Mouse (Mus musculus): ENCODE data around the gene Pard3. TPM values are rescaled to one million over a fixed set of nuclear protein-coding genes. Genes with fewer than 3 reads are reported as not detected.
A peak's percentile ranks its signal among the peaks of the same experiment; 100 is the strongest.

Gene Pard3
- polyA plus RNA-seq, 2 experiments: 39.1 to 43.3 TPM

GRCm38 (mm10) chr8:127320930-127321329 is 257.2 kb downstream of the Pard3 start:
- no peaks in the 10 kb centered on the region for H3K36me3 ChIP-seq (ENCODE audit: control insufficient read depth, insufficient read depth, low read length)
- peaks cover 7% of the 10 kb centered on the region; the same call in 1 of the 2 replicates for H3K4me1 ChIP-seq (ENCODE audit: control insufficient read depth, insufficient read depth, low read length)
- TF ChIP-seq POLR2A (IDR thresholded peaks at IDR 0.05; ENCODE audit: borderline replicate concordance, extremely low read depth, insufficient read depth, insufficient read length): no peak
- DNase-seq (ENCODE audit: low spot score): no peak
- H3K27ac ChIP-seq (replicated peaks; ENCODE audit: low read depth, low read length): no peak overlapping the region
- ATAC-seq (ENCODE audit: low FRiP score, low read depth): no peak
- WGBS: 87% methylated on average over 5 of the region's 5 CpGs
- no peak overlapping the region for H3K4me3 ChIP-seq (replicated peaks; ENCODE audit: low read length)
- H3K4me2 ChIP-seq (replicated peaks; ENCODE audit: low read depth, low read length, severe bottlenecking): no peak overlapping the region
- H3K9ac ChIP-seq (ENCODE audit: low read depth, low read length, severe bottlenecking): no peak overlapping the region
- no peaks in the 10 kb centered on the region for H3K27me3 ChIP-seq (ENCODE audit: control insufficient read depth, insufficient read depth, low read length)
- no peaks in the 10 kb centered on the region for H3K9me3 ChIP-seq (ENCODE audit: control insufficient read depth, low read length)

- Histone ChIP-seq H3K9me3 (ENCODE audit: control insufficient read depth, low read length) (no peaks in the 10 kb centered on the region), H3K4me1 (ENCODE audit: control insufficient read depth, insufficient read depth, low read length) (peaks cover 2% of the 10 kb centered on the region), H3K4me3 (replicated peaks; ENCODE audit: low read length) (no peak overlapping the region), H3K4me2 (replicated peaks; ENCODE audit: low read depth, low read length, severe bottlenecking) (no peak overlapping the region), H3K27me3 (ENCODE audit: control insufficient read depth, insufficient read depth, low read length) (no peaks in the 10 kb centered on the region), H3K9ac (ENCODE audit: low read depth, low read length, severe bottlenecking) (no peak overlapping the region), H3K27ac (replicated peaks; ENCODE audit: low read depth, low read length) (no peak overlapping the region), H3K36me3 (ENCODE audit: control insufficient read depth, insufficient read depth, low read length) (no peaks in the 10 kb centered on the region)
- 90% methylated on average over 10 of the region's 10 CpGs for WGBS
- DNase-seq (ENCODE audit: low spot score) (no peak), ATAC-seq (ENCODE audit: low FRiP score, low read depth) (no peak)
- TF ChIP-seq POLR2A (IDR thresholded peaks at IDR 0.05; ENCODE audit: borderline replicate concordance, extremely low read depth, insufficient read depth, insufficient read length): no peak
These were observed 260.1 kb downstream of the Pard3 start for GRCm38 (mm10) chr8:127323583-127324360.

GRCm38 (mm10) chr8:127324836-127325570 is 261.3 kb downstream of the Pard3 start:
- H3K9me3 ChIP-seq (ENCODE audit: control insufficient read depth, low read length): no peaks in the 10 kb centered on the region
- H3K27me3 ChIP-seq (ENCODE audit: control insufficient read depth, insufficient read depth, low read length): no peaks in the 10 kb centered on the region
- H3K4me3 ChIP-seq (replicated peaks; ENCODE audit: low read length): no peak overlapping the region
- TF ChIP-seq POLR2A (IDR thresholded peaks at IDR 0.05; ENCODE audit: borderline replicate concordance, extremely low read depth, insufficient read depth, insufficient read length): no peak
- no peak overlapping the region for H3K27ac ChIP-seq (replicated peaks; ENCODE audit: low read depth, low read length)
- H3K36me3 ChIP-seq (ENCODE audit: control insufficient read depth, insufficient read depth, low read length): no peaks in the 10 kb centered on the region
- peaks cover 2% of the 10 kb centered on the region; the same call in 1 of the 2 replicates for H3K4me1 ChIP-seq (ENCODE audit: control insufficient read depth, insufficient read depth, low read length)
- ATAC-seq (ENCODE audit: low FRiP score, low read depth): no peak
- H3K4me2 ChIP-seq (replicated peaks; ENCODE audit: low read depth, low read length, severe bottlenecking): no peak overlapping the region
- DNase-seq (ENCODE audit: low spot score): no peak
- H3K9ac ChIP-seq (ENCODE audit: low read depth, low read length, severe bottlenecking): no peak overlapping the region
- 25% methylated on average over 3 of the region's 3 CpGs for WGBS

- Histone ChIP-seq H3K4me2 (replicated peaks; ENCODE audit: low read depth, low read length, severe bottlenecking) (no peak overlapping the region), H3K27ac (replicated peaks; ENCODE audit: low read depth, low read length) (no peak overlapping the region), H3K9me3 (ENCODE audit: control insufficient read depth, low read length) (no peaks in the 10 kb centered on the region), H3K9ac (ENCODE audit: low read depth, low read length, severe bottlenecking) (no peak overlapping the region), H3K36me3 (ENCODE audit: control insufficient read depth, insufficient read depth, low read length) (no peaks in the 10 kb centered on the region), H3K4me3 (replicated peaks; ENCODE audit: low read length) (no peak overlapping the region), H3K4me1 (ENCODE audit: control insufficient read depth, insufficient read depth, low read length) (peaks cover 2% of the 10 kb centered on the region; the same call in 1 of the 2 replicates), H3K27me3 (ENCODE audit: control insufficient read depth, insufficient read depth, low read length) (no peaks in the 10 kb centered on the region)
- TF ChIP-seq POLR2A (IDR thresholded peaks at IDR 0.05; ENCODE audit: borderline replicate concordance, extremely low read depth, insufficient read depth, insufficient read length): no peak
- DNase-seq (ENCODE audit: low spot score): peak; percentile 45
- no peak for ATAC-seq (ENCODE audit: low FRiP score, low read depth)
- 20% methylated on average over 5 of the region's 5 CpGs for WGBS
These were observed 262.1 kb downstream of the Pard3 start for GRCm38 (mm10) chr8:127325749-127326148.

- Histone ChIP-seq H3K36me3 (ENCODE audit: control insufficient read depth, insufficient read depth, low read length) (no peaks in the 10 kb centered on the region), H3K27me3 (ENCODE audit: control insufficient read depth, insufficient read depth, low read length) (no peaks in the 10 kb centered on the region), H3K4me2 (replicated peaks; ENCODE audit: low read depth, low read length, severe bottlenecking) (no peak overlapping the region), H3K4me1 (ENCODE audit: control insufficient read depth, insufficient read depth, low read length) (peaks cover 13% of the 10 kb centered on the region), H3K27ac (replicated peaks; ENCODE audit: low read depth, low read length) (no peak overlapping the region), H3K9ac (ENCODE audit: low read depth, low read length, severe bottlenecking) (no peak overlapping the region), H3K9me3 (ENCODE audit: control insufficient read depth, low read length) (no peaks in the 10 kb centered on the region), H3K4me3 (replicated peaks; ENCODE audit: low read length) (no peak overlapping the region)
- ATAC-seq (ENCODE audit: low FRiP score, low read depth): no peak
- no peak for TF ChIP-seq POLR2A (IDR thresholded peaks at IDR 0.05; ENCODE audit: borderline replicate concordance, extremely low read depth, insufficient read depth, insufficient read length)
- WGBS: 48% methylated on average over 12 of the region's 12 CpGs
- no peak for DNase-seq (ENCODE audit: low spot score)
These were observed 266.8 kb downstream of the Pard3 start for GRCm38 (mm10) chr8:127330258-127331187.
